Mouse (Mus musculus): ENCODE results near the gene Ehd4. TPM values are rescaled to one million over a fixed set of nuclear protein-coding genes. Genes with fewer than 3 reads are reported as not detected.

Ehd4 gene
- polyA plus RNA-seq (2012; fragmentation: generic; extraction: Trizol) = 101 TPM

DNA sequence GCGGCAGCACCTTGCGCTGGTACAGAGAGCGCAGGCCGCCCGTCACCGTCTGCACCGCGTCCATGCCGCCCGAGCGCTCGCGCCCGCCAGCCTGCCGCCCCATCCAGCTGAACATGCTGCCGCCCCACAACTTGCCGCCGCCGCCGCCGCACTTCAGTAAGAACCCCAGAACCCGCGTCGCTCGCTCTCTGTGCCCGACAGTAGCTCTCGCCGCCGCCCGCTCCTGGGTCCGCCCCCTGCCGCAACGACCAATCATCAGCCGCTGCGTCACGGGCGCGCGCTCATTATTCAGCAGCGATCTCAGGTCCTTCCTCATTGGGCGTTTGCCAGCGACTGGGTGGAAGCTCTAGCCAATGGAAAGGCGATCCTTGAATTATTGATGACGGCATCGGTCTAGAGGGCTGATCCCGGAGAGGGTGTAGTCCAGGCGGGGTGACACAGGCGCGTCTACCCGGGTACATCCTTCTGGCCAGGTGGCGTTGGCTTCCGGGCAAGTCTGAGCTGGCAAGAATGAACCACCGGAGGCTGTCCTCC is at the start of gene Ehd4:
Gene Ehd4 (minus strand): TSS at position 246 of the 534 bp plus-strand sequence.
- Histone ChIP-seq H3K27me3 (ENCODE audit: control insufficient read depth, insufficient read depth, insufficient read length) (no peaks in the 10 kb centered on the region), H3ac (ENCODE audit: control insufficient read depth, insufficient read length) (peak within 1 kb of the TSS; percentile 38), H3K36me3 (ENCODE audit: control insufficient read depth, insufficient read depth) (peaks cover 5% of the 10 kb centered on the region), H3K4me2 (ENCODE audit: low read depth) (peak within 1 kb of the TSS; percentile 81), H3K79me2 (ENCODE audit: control insufficient read depth, insufficient read depth) (peaks cover 41% of the 10 kb centered on the region), H3K4me3 (peak within 1 kb of the TSS; percentile 95)
- TF ChIP-seq MYOG (IDR thresholded peaks at IDR 0.05; ENCODE audit: control insufficient read depth in 1 of 3, insufficient read depth in 1 of 3, insufficient read length in 2 of 3, low read depth in 2 of 3) = peak in 1 of 3 experiments; percentile 40
- TF ChIP-seq SRF (IDR thresholded peaks at IDR 0.05; ENCODE audit: control insufficient read depth, insufficient read length, low read depth) = peak; percentile 18
- peak; percentile 75 for TF ChIP-seq POLR2AphosphoS2 (IDR thresholded peaks at IDR 0.05; ENCODE audit: insufficient read length, low read depth)
- peak; percentile 25 for TF ChIP-seq E2F4 (IDR thresholded peaks at IDR 0.05; ENCODE audit: insufficient read depth)
- no peak for TF ChIP-seq CEBPB (IDR thresholded peaks at IDR 0.05; ENCODE audit: insufficient read depth, poor library complexity, severe bottlenecking)
- peak in 2 of 3 experiments; percentile 23 to 41 for TF ChIP-seq MYOD1 (IDR thresholded peaks at IDR 0.05; ENCODE audit: control insufficient read depth in 1 of 3, insufficient read length in 2 of 3, low read depth in 2 of 3)
- no peak for TF ChIP-seq REST (IDR thresholded peaks at IDR 0.05; ENCODE audit: insufficient read depth, insufficient read length)
- TF ChIP-seq POLR2A (IDR thresholded peaks at IDR 0.05; ENCODE audit: insufficient read length, low read depth) = peak; percentile 72

DNA sequence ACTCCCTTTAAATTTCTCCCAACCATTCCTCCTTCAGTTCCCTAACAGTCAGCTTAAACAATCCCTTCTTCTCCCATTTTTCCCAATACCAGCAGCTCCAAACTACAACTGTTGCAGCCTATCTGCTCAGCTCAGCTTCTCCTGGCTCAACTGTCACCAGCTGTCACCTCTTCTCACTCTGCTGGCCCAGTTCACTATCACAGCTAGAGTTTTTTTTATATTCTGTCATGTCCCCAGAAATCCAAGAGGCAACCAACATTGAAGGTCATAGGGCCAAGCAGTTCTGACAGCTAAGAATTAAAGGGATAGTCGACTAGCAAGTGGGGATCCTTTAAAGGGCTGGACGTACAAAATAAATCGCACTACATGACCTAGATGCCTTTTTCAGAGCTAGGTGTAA is 49.3 kb upstream of the Ehd4 start:
- no peak overlapping the region for H3K4me2 ChIP-seq (ENCODE audit: low read depth)
- no peak for TF ChIP-seq MAX (IDR thresholded peaks at IDR 0.05; ENCODE audit: low read depth)
- TF ChIP-seq CEBPB (IDR thresholded peaks at IDR 0.05; ENCODE audit: insufficient read depth, poor library complexity, severe bottlenecking) = no peak
- peak; percentile 20 to 66 (median 62) for TF ChIP-seq MYOD1 (IDR thresholded peaks at IDR 0.05; ENCODE audit: control insufficient read depth in 1 of 3, insufficient read length in 2 of 3, low read depth in 2 of 3)
- H3K27me3 ChIP-seq (ENCODE audit: control insufficient read depth, insufficient read depth, insufficient read length) = peaks cover 27% of the 10 kb centered on the region
- no peak overlapping the region for H3ac ChIP-seq (ENCODE audit: control insufficient read depth, insufficient read length)
- no peak overlapping the region for H3K4me3 ChIP-seq
- H3K36me3 ChIP-seq (ENCODE audit: control insufficient read depth, insufficient read depth) = no peaks in the 10 kb centered on the region
- H3K79me2 ChIP-seq (ENCODE audit: control insufficient read depth, insufficient read depth) = no peaks in the 10 kb centered on the region

DNA sequence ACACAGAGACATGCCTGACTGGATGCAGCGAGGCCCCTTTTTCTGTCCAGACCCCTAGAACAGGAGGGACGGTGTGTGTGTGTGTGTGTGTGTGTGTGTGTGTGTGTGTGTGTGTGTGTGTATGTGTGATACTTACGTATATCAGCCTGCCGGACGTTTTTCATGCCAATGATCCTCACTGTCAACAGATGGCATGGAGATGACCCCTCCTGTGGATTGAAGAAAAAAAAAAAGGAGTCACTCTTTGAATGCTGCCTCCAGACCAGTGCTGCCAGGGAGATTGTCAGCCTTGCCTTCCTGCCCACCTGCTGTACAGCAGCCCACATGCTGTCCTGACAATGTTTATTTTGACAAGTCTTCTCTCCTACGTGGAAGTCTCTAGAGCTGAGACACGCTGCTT is 45.7 kb upstream of the Ehd4 start:
- Histone ChIP-seq H3K79me2 (ENCODE audit: control insufficient read depth, insufficient read depth) (no peaks in the 10 kb centered on the region), H3K27me3 (ENCODE audit: control insufficient read depth, insufficient read depth, insufficient read length) (peaks cover 13% of the 10 kb centered on the region), H3K4me2 (ENCODE audit: low read depth) (no peak overlapping the region), H3K4me3 (no peak overlapping the region), H3K36me3 (ENCODE audit: control insufficient read depth, insufficient read depth) (no peaks in the 10 kb centered on the region), H3ac (ENCODE audit: control insufficient read depth, insufficient read length) (no peak overlapping the region)
- TF ChIP-seq POLR2AphosphoS2 (IDR thresholded peaks at IDR 0.05; ENCODE audit: insufficient read length, low read depth) (no peak), USF1 (IDR thresholded peaks at IDR 0.05; ENCODE audit: low read depth) (no peak), MYOD1 (IDR thresholded peaks at IDR 0.05; ENCODE audit: control insufficient read depth in 1 of 3, insufficient read length in 2 of 3, low read depth in 2 of 3) (no peak), SRF (IDR thresholded peaks at IDR 0.05; ENCODE audit: control insufficient read depth, insufficient read length, low read depth) (no peak), TCF3 (IDR thresholded peaks at IDR 0.05; ENCODE audit: insufficient read length, low read depth) (no peak), MAX (IDR thresholded peaks at IDR 0.05; ENCODE audit: low read depth) (no peak), POLR2A (IDR thresholded peaks at IDR 0.05; ENCODE audit: insufficient read length, low read depth) (no peak), TCF12 (IDR thresholded peaks at IDR 0.05; ENCODE audit: insufficient read depth, poor library complexity, severe bottlenecking) (no peak), REST (IDR thresholded peaks at IDR 0.05; ENCODE audit: insufficient read depth, insufficient read length) (no peak), CEBPB (IDR thresholded peaks at IDR 0.05; ENCODE audit: insufficient read depth, poor library complexity, severe bottlenecking) (no peak), E2F4 (IDR thresholded peaks at IDR 0.05; ENCODE audit: insufficient read depth) (no peak), MYOG (IDR thresholded peaks at IDR 0.05; ENCODE audit: control insufficient read depth in 1 of 3, insufficient read depth in 1 of 3, insufficient read length in 2 of 3, low read depth in 2 of 3) (no peak)

DNA sequence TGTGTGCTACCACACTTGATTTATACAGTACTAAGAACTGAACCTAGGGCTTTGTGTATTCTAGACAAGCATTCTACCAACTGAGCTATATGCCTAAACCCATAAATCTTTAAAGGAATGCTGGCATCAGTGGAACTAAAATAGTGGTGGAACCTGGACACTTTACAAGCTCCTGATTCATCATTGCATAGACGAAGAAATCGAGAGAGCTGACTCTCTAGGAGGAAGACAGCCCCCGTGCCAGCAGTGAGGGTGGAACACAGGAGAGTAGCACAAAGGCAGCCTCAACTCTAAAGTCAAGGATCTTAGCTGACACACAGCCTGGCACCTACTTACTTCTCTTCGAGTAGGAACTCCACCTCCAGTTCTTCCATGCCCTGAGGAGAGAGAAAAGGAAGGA is 33.8 kb upstream of the Ehd4 start:
- Histone ChIP-seq H3K4me2 (ENCODE audit: low read depth) (no peak overlapping the region), H3K27me3 (ENCODE audit: control insufficient read depth, insufficient read depth, insufficient read length) (no peaks in the 10 kb centered on the region), H3K36me3 (ENCODE audit: control insufficient read depth, insufficient read depth) (no peaks in the 10 kb centered on the region), H3ac (ENCODE audit: control insufficient read depth, insufficient read length) (no peak overlapping the region), H3K79me2 (ENCODE audit: control insufficient read depth, insufficient read depth) (no peaks in the 10 kb centered on the region), H3K4me3 (no peak overlapping the region)
- TF ChIP-seq POLR2A (IDR thresholded peaks at IDR 0.05; ENCODE audit: insufficient read length, low read depth) (no peak), USF1 (IDR thresholded peaks at IDR 0.05; ENCODE audit: low read depth) (no peak), TCF3 (IDR thresholded peaks at IDR 0.05; ENCODE audit: insufficient read length, low read depth) (no peak), TCF12 (IDR thresholded peaks at IDR 0.05; ENCODE audit: insufficient read depth, poor library complexity, severe bottlenecking) (no peak), CEBPB (IDR thresholded peaks at IDR 0.05; ENCODE audit: insufficient read depth, poor library complexity, severe bottlenecking) (no peak), SRF (IDR thresholded peaks at IDR 0.05; ENCODE audit: control insufficient read depth, insufficient read length, low read depth) (no peak), MAX (IDR thresholded peaks at IDR 0.05; ENCODE audit: low read depth) (no peak), MYOD1 (IDR thresholded peaks at IDR 0.05; ENCODE audit: control insufficient read depth in 1 of 3, insufficient read length in 2 of 3, low read depth in 2 of 3) (no peak)

DNA sequence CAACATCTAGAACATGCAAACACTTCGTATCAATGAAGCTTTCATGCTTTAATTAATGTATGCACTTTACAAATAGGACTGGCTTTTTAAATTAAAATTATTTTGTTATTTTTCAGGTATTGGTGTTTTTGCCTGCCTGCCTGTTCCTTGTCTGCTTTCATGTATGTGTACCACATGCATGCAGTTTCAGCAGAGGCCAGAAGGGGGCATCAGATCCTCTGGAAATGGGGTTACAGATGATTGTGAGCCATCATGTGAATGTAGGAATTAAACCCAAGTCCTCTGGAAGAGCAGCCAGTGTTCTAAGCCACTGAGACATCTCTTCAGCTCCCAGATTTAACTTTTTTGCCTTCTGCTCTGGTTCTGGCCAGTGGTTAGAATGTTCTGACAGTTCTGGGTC is 33.2 kb upstream of the Ehd4 start:
- TF ChIP-seq E2F4 (IDR thresholded peaks at IDR 0.05; ENCODE audit: insufficient read depth) (no peak), MYOG (IDR thresholded peaks at IDR 0.05; ENCODE audit: control insufficient read depth in 1 of 3, insufficient read depth in 1 of 3, insufficient read length in 2 of 3, low read depth in 2 of 3) (no peak), POLR2AphosphoS2 (IDR thresholded peaks at IDR 0.05; ENCODE audit: insufficient read length, low read depth) (no peak), USF1 (IDR thresholded peaks at IDR 0.05; ENCODE audit: low read depth) (no peak), TCF12 (IDR thresholded peaks at IDR 0.05; ENCODE audit: insufficient read depth, poor library complexity, severe bottlenecking) (no peak), POLR2A (IDR thresholded peaks at IDR 0.05; ENCODE audit: insufficient read length, low read depth) (no peak), TCF3 (IDR thresholded peaks at IDR 0.05; ENCODE audit: insufficient read length, low read depth) (no peak), SRF (IDR thresholded peaks at IDR 0.05; ENCODE audit: control insufficient read depth, insufficient read length, low read depth) (no peak)
- H3K4me3 ChIP-seq = no peak overlapping the region
- peaks cover under 1% of the 10 kb centered on the region for H3K27me3 ChIP-seq (ENCODE audit: control insufficient read depth, insufficient read depth, insufficient read length)

More for the DNA sequence above, 33.2 kb upstream of the Ehd4 start:
- Histone ChIP-seq H3K4me2 (ENCODE audit: low read depth) (no peak overlapping the region), H3K36me3 (ENCODE audit: control insufficient read depth, insufficient read depth) (no peaks in the 10 kb centered on the region), H3ac (ENCODE audit: control insufficient read depth, insufficient read length) (no peak overlapping the region), H3K79me2 (ENCODE audit: control insufficient read depth, insufficient read depth) (no peaks in the 10 kb centered on the region)

Data from myocyte (in vitro differentiated cells).